Mouse (Mus musculus) hindbrain, embryonic 12.5 days (tissue): ENCODE measurements at regions not wholly inside any gene's neighbourhood (a gene's known extent, or its start where the extent isn't known, plus 50 kb on each side); places are given as distances from the start of the nearest gene placed in this dataset.

ENCODE experiments used
- ATAC-seq: fragments of 200-750 bp; cut with Nextera tagmentation; 2 replicates; pipeline ENCODE4 v1.8.0; 2017; ENCODE audit warnings: moderate TSS enrichment; ENCODE audit not compliant: low FRiP score
- H3K27ac ChIP-seq: fragments of 300-500 bp; sonication (generic); 2 replicates; pipeline ENCODE4 v1.5.1; 2016; ENCODE audit warnings: mild to moderate bottlenecking
- H3K27me3 ChIP-seq: fragments of 300-500 bp; sonication (generic); 2 replicates; pipeline ENCODE4 v1.6.1; 2016; ENCODE audit warnings: mild to moderate bottlenecking
- H3K36me3 ChIP-seq: fragments of 300-500 bp; sonication (generic); 2 replicates; pipeline ENCODE4 v1.6.1; 2016; ENCODE audit warnings: mild to moderate bottlenecking
- H3K4me1 ChIP-seq: fragments of 300-500 bp; sonication (generic); 2 replicates; pipeline ENCODE4 v1.6.1; 2016
- H3K4me2 ChIP-seq: fragments of 300-500 bp; sonication (generic); replicated peaks from 2 replicates; pipeline ENCODE4 v1.6.1; 2016; ENCODE audit warnings: mild to moderate bottlenecking
- H3K4me3 ChIP-seq: fragments of 300-500 bp; sonication (generic); 2 replicates; pipeline ENCODE4 v1.5.1; 2016; ENCODE audit warnings: mild to moderate bottlenecking
- H3K9ac ChIP-seq: fragments of 300-500 bp; sonication (generic); 2 replicates; pipeline ENCODE4 v1.6.1; 2016; ENCODE audit warnings: mild to moderate bottlenecking, moderate library complexity
- H3K9me3 ChIP-seq: fragments of 300-500 bp; sonication (generic); replicated peaks from 2 replicates; pipeline ENCODE4 v1.6.1; 2016; ENCODE audit warnings: mild to moderate bottlenecking
- WGBS: fragments of 180-500 bp; shearing (Covaris S2); methylation state at CpG from one replicate; pipeline ENCODE4 v1.1.7; 2016; 5-methylcytosine and 5-hydroxymethylcytosine counted together

GRCm38 (mm10) chr11:38224300-38224699 is 988.5 kb upstream of the Tenm2 start:
- no peak overlapping the region for H3K4me2 ChIP-seq
- ATAC-seq = no peak
- H3K4me3 ChIP-seq = no peak overlapping the region
- H3K27me3 ChIP-seq = no peaks in the 10 kb centered on the region
- H3K9me3 ChIP-seq = no peaks in the 10 kb centered on the region
- 65% methylated on average over 3 of the region's 3 CpGs for WGBS
- no peaks in the 10 kb centered on the region for H3K36me3 ChIP-seq
- H3K4me1 ChIP-seq = no peaks in the 10 kb centered on the region
- no peak overlapping the region for H3K27ac ChIP-seq
- no peak overlapping the region for H3K9ac ChIP-seq

- no peak for ATAC-seq
- no peak overlapping the region for H3K9ac ChIP-seq
- no peaks in the 10 kb centered on the region for H3K36me3 ChIP-seq
- H3K4me2 ChIP-seq = no peak overlapping the region
- H3K27me3 ChIP-seq = no peaks in the 10 kb centered on the region
- 30% methylated on average over 2 of the region's 2 CpGs for WGBS
- no peaks in the 10 kb centered on the region for H3K9me3 ChIP-seq
- H3K4me3 ChIP-seq = no peak overlapping the region
- no peak overlapping the region for H3K27ac ChIP-seq
- H3K4me1 ChIP-seq = no peaks in the 10 kb centered on the region
Measured at GRCm38 (mm10) chr11:38203347-38203746, 967.6 kb upstream of the Tenm2 start.

- ATAC-seq = no peak
- H3K27me3 ChIP-seq = no peaks in the 10 kb centered on the region
- no peak overlapping the region for H3K4me3 ChIP-seq
- WGBS = 81% methylated on average over 3 of the region's 3 CpGs
- H3K4me2 ChIP-seq = no peak overlapping the region
- no peaks in the 10 kb centered on the region for H3K4me1 ChIP-seq
- no peak overlapping the region for H3K27ac ChIP-seq
- no peaks in the 10 kb centered on the region for H3K9me3 ChIP-seq
- H3K9ac ChIP-seq = no peak overlapping the region
- no peaks in the 10 kb centered on the region for H3K36me3 ChIP-seq
Measured at GRCm38 (mm10) chr11:38201136-38201741, 965.5 kb upstream of the Tenm2 start.

- Histone ChIP-seq H3K27ac (no peak overlapping the region), H3K4me3 (no peak overlapping the region), H3K27me3 (no peaks in the 10 kb centered on the region), H3K4me2 (no peak overlapping the region), H3K9ac (no peak overlapping the region), H3K4me1 (no peaks in the 10 kb centered on the region), H3K9me3 (no peaks in the 10 kb centered on the region), H3K36me3 (no peaks in the 10 kb centered on the region)
- ATAC-seq = no peak
- WGBS = 45% methylated on average over 5 of the region's 5 CpGs
Measured at GRCm38 (mm10) chr11:38193719-38194118, 958.0 kb upstream of the Tenm2 start.

GRCm38 (mm10) chr11:38191895-38192547 is 956.3 kb upstream of the Tenm2 start:
- H3K27ac ChIP-seq = no peak overlapping the region

GRCm38 (mm10) chr11:38191437-38191836 is 955.7 kb upstream of the Tenm2 start:
- Histone ChIP-seq H3K27ac (no peak overlapping the region), H3K36me3 (no peaks in the 10 kb centered on the region), H3K4me1 (no peaks in the 10 kb centered on the region), H3K27me3 (no peaks in the 10 kb centered on the region), H3K9ac (no peak overlapping the region), H3K4me2 (no peak overlapping the region), H3K4me3 (no peak overlapping the region), H3K9me3 (no peaks in the 10 kb centered on the region)
- no peak for ATAC-seq
- 60% methylated on average over 3 of the region's 3 CpGs for WGBS

More at GRCm38 (mm10) chr11:38191895-38192547, 956.3 kb upstream of the Tenm2 start:
- Histone ChIP-seq H3K9me3 (no peaks in the 10 kb centered on the region), H3K27me3 (no peaks in the 10 kb centered on the region), H3K4me2 (no peak overlapping the region), H3K36me3 (no peaks in the 10 kb centered on the region), H3K4me3 (no peak overlapping the region), H3K4me1 (no peaks in the 10 kb centered on the region), H3K9ac (no peak overlapping the region)
- no peak for ATAC-seq
- WGBS = 84% methylated on average over 2 of the region's 2 CpGs

GRCm38 (mm10) chr11:38170721-38171120 is 935.0 kb upstream of the Tenm2 start:
- H3K27ac ChIP-seq = no peak overlapping the region
- WGBS = 60% methylated on average over 1 of the region's 1 CpGs
- no peaks in the 10 kb centered on the region for H3K4me1 ChIP-seq
- no peaks in the 10 kb centered on the region for H3K36me3 ChIP-seq
- H3K9ac ChIP-seq = no peak overlapping the region
- H3K4me3 ChIP-seq = no peak overlapping the region
- ATAC-seq = no peak
- H3K9me3 ChIP-seq = no peaks in the 10 kb centered on the region
- H3K4me2 ChIP-seq = no peak overlapping the region
- H3K27me3 ChIP-seq = no peaks in the 10 kb centered on the region

- Histone ChIP-seq H3K9ac (no peak overlapping the region), H3K4me3 (no peak overlapping the region), H3K27ac (no peak overlapping the region), H3K36me3 (no peaks in the 10 kb centered on the region), H3K4me2 (no peak overlapping the region), H3K9me3 (no peaks in the 10 kb centered on the region), H3K27me3 (no peaks in the 10 kb centered on the region), H3K4me1 (no peaks in the 10 kb centered on the region)
- 91% methylated on average over 4 of the region's 4 CpGs for WGBS
- ATAC-seq = no peak
Measured at GRCm38 (mm10) chr11:38158310-38158709, 922.5 kb upstream of the Tenm2 start.

GRCm38 (mm10) chr11:38156944-38157343 is 921.2 kb upstream of the Tenm2 start:
- WGBS = 62% methylated on average over 9 of the region's 9 CpGs
- ATAC-seq = no peak
- H3K4me3 ChIP-seq = no peak overlapping the region
- H3K4me2 ChIP-seq = no peak overlapping the region
- H3K27me3 ChIP-seq = no peaks in the 10 kb centered on the region
- H3K36me3 ChIP-seq = no peaks in the 10 kb centered on the region
- H3K9ac ChIP-seq = no peak overlapping the region
- H3K27ac ChIP-seq = no peak overlapping the region
- H3K4me1 ChIP-seq = no peaks in the 10 kb centered on the region
- no peaks in the 10 kb centered on the region for H3K9me3 ChIP-seq

GRCm38 (mm10) chr11:38155706-38156105 is 919.9 kb upstream of the Tenm2 start:
- ATAC-seq = no peak
- no peaks in the 10 kb centered on the region for H3K4me1 ChIP-seq
- WGBS = 93% methylated on average over 2 of the region's 2 CpGs
- H3K27me3 ChIP-seq = no peaks in the 10 kb centered on the region
- no peak overlapping the region for H3K27ac ChIP-seq
- no peak overlapping the region for H3K9ac ChIP-seq
- H3K4me2 ChIP-seq = no peak overlapping the region
- no peaks in the 10 kb centered on the region for H3K9me3 ChIP-seq
- H3K36me3 ChIP-seq = no peaks in the 10 kb centered on the region
- H3K4me3 ChIP-seq = no peak overlapping the region

- 80% methylated on average over 2 of the region's 2 CpGs for WGBS
- no peaks in the 10 kb centered on the region for H3K36me3 ChIP-seq
- no peak for ATAC-seq
- H3K9me3 ChIP-seq = no peaks in the 10 kb centered on the region
- H3K9ac ChIP-seq = no peak overlapping the region
- H3K4me1 ChIP-seq = no peaks in the 10 kb centered on the region
- H3K27ac ChIP-seq = no peak overlapping the region
- no peak overlapping the region for H3K4me3 ChIP-seq
- no peak overlapping the region for H3K4me2 ChIP-seq
- H3K27me3 ChIP-seq = no peaks in the 10 kb centered on the region
Measured at GRCm38 (mm10) chr11:38143436-38143835, 907.7 kb upstream of the Tenm2 start.

- Histone ChIP-seq H3K27me3 (no peaks in the 10 kb centered on the region), H3K36me3 (no peaks in the 10 kb centered on the region), H3K4me2 (no peak overlapping the region), H3K4me3 (no peak overlapping the region), H3K9me3 (no peaks in the 10 kb centered on the region), H3K4me1 (no peaks in the 10 kb centered on the region; the same call in 1 of the 2 replicates), H3K27ac (no peak overlapping the region), H3K9ac (no peak overlapping the region)
- no peak for ATAC-seq
Measured at GRCm38 (mm10) chr11:38128851-38129250, 893.1 kb upstream of the Tenm2 start.

GRCm38 (mm10) chr11:38123789-38124330 is 888.1 kb upstream of the Tenm2 start:
- ATAC-seq = no peak
- H3K4me1 ChIP-seq = no peaks in the 10 kb centered on the region; the same call in 1 of the 2 replicates
- no peaks in the 10 kb centered on the region for H3K27me3 ChIP-seq
- no peak overlapping the region for H3K4me3 ChIP-seq
- no peak overlapping the region for H3K4me2 ChIP-seq
- H3K9ac ChIP-seq = no peak overlapping the region
- 91% methylated on average over 2 of the region's 2 CpGs for WGBS
- H3K9me3 ChIP-seq = no peaks in the 10 kb centered on the region
- no peak overlapping the region for H3K27ac ChIP-seq
- no peaks in the 10 kb centered on the region for H3K36me3 ChIP-seq
